Mouse (Mus musculus) kidney, postnatal 10 days (tissue): ENCODE data around the gene Sirt3.

Experiments
- DNase-seq: peaks from one replicate; pipeline ENCODE4 v3.0.0; 2021; ENCODE audit warnings: mixed read lengths

Gene Sirt3

DNA sequence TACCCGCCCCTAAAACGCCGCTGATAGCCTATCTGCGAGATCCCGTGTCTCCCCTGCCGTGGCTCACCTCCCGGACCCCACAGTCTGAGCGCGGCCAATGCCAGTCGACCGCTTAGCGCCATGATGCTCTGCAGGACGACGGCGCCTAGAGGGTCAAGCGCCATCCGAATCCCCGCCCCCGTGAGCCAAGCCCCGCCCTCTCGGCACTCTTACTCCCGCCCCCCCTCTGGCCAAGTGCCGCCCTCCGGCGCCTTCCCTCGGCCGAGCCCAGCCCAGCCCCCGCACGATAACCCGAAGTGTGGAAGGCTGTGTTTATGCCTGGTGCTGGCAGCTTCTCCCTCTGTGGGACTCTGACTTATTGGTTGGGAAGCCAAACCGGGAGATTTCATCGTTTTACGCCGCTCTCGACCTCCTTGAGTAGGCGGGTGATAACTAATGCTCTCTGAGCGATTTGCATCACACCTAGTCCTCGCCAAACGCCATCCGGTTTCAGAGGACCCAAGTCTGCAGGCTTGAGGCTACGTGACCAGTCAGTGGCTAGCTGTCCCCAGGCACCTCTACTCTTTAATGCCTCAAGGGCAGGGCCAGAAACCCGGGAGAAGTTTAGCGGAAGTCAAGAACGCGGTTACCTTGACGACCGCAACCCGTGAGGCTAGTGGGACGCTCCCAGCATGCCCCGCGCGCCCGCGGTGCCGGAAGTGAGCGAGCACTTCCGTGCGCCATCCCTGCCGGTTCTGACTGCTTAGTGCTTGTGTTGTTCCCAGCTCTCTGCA lies at the start of gene Sirt3, which contains the start of gene Psmd13:
Gene Sirt3 (minus strand): TSS at position 614 of the 773 bp plus-strand sequence.
Gene Psmd13 (plus strand): TSS at position 273 of the 773 bp plus-strand sequence.
- peak; percentile 98 for DNase-seq

DNA sequence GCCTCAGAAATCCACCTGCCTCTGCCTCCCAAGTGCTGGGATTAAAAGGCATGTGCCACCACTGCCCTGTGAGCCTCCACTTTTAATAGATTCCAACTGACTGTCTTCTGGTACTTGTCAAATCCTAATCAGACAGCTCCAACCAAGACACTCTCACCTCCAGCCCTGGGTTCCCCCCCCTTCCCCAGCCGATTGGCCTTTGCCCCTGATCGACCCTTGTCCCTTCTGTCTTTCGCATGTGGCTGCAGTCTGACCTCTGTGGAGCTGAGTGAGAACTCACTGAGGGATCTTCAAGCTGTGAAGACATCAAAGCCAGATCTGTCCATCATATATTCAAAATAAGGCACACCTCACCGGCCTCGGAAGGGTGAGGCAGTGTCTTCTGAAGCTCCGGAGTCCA lies 45.1 kb upstream of the Sirt3 start:
- no peak for DNase-seq

DNA sequence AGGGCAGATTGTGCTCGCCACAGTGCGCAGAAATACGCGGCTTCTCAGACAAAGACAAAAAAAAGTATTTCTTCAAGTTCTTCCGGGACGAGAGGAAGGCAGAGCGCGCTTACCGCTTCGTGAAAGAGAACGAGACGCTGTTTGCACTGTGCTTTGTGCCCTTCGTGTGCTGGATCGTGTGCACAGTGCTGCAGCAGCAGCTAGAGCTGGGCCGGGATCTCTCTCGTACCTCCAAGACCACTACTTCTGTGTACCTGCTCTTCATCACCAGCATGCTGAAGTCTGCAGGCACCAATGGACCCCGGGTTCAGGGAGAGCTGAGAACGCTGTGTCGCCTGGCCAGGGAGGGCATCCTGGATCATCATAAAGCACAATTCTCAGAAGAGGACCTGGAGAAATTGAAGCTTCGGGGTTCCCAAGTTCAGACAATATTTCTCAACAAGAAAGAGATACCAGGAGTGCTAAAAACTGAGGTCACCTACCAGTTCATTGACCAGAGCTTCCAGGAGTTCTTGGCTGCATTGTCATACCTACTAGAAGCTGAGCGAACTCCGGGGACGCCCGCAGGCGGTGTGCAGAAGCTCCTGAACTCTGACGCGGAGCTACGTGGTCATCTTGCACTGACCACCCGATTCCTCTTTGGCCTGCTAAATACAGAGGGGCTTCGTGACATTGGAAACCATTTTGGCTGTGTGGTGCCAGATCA lies 41.1 kb upstream of the Sirt3 start:
- no peak for DNase-seq

DNA sequence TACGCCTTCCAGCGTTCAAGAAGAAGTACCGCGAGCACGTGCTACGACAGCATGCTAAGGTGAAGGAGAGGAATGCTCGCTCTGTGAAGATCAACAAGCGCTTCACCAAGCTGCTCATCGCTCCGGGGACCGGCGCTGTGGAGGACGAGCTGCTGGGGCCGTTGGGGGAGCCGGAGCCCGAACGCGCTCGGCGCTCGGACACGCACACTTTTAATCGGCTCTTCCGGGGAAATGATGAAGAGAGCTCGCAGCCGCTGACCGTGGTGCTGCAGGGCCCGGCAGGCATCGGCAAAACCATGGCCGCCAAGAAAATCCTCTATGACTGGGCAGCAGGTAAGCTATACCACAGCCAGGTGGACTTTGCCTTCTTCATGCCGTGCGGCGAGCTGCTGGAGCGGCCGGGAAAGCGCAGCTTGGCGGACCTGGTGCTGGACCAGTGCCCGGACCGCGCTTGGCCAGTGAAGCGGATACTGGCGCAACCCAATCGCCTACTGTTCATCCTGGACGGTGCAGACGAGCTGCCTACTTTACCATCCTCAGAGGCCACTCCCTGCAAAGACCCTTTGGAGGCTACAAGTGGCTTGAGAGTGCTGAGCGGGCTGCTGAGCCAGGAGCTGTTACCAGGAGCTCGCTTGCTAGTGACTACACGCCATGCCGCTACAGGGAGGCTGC lies 40.4 kb upstream of the Sirt3 start:
- DNase-seq, result peak; percentile 87

DNA sequence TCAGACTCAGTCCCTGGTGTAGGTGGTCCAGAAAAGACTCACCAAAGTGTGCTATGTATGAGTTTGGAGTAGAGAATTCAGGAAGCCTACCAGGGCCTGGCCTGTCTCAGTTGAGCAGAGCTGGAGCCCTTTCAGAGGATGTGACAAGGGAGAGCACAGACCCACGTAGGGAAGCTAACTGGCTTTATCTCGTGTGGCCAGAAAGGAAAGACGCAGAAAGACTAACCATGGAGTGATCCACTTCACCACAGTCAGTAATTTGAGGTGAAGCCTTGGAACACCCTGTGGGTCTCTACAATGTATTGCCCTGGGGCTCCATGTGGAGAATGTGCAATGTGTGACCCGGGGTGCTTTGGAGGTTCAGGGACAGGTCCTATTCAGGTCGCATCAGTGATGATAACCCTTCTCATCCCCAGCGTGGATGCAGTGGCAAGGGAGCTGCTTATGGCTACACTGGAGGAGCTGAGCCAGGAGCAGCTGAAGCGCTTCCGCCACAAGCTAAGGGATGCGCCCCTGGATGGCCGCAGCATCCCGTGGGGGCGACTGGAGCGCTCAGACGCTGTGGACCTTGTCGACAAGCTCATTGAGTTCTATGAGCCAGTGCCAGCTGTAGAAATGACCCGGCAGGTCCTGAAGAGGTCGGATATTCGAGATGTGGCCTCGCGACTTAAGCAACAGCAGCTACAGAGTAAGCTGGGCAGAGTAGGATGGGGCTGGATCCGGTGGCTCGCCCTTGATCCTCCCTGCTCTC lies 39.3 kb upstream of the Sirt3 start:
- no peak for DNase-seq

DNA sequence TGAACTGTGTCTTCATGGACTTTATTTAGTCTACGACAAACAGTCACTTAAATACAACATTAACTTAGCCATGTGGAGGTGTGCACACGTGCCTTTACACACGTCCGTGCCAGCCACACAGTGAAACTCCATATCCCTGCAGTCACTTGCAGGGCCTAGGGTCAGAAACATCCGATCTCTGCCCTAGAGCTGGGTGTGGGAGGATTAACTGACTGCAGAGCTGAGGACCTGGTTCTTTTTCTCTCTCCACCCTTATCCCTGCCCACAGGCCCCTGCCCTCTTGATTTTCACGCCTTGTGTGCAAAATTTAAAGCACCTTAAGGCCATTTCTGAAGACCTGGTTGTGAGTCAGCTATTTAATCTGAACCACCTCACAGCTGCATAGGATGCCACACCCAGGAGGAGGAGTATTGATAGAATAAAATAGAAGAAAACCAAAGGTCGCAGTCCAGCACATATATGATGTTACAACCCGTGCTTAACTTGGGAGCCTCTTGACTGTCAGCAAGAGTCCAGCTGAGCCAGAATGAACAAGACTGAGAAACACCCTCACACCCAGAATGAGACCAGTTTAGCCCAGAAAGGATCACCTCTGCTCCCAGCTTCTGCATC lies 38.4 kb upstream of the Sirt3 start, which contains the start of gene Nlrp6:
Gene Nlrp6 (plus strand): TSS at position 485 of the 612 bp plus-strand sequence.
- no peak for DNase-seq

DNA sequence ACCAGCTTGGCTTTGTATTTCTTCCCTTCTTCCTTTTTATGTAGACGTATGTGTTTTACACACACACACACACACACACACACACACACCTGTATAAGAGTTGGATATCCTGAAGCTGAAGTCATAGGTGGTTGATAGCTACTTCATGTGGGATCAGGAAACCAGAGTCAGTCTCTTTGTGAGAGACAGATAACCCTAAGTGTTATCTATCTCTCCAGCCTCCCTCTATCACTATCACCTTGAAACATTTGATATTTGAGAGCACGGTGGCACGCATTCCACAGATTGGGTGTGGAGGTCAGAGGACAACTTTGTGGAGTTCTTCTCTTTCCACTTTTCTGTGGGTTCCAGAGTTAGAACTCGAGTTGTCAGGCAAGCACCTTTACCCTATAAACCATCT lies 37.8 kb upstream of the Sirt3 start:
- no peak for DNase-seq

DNA sequence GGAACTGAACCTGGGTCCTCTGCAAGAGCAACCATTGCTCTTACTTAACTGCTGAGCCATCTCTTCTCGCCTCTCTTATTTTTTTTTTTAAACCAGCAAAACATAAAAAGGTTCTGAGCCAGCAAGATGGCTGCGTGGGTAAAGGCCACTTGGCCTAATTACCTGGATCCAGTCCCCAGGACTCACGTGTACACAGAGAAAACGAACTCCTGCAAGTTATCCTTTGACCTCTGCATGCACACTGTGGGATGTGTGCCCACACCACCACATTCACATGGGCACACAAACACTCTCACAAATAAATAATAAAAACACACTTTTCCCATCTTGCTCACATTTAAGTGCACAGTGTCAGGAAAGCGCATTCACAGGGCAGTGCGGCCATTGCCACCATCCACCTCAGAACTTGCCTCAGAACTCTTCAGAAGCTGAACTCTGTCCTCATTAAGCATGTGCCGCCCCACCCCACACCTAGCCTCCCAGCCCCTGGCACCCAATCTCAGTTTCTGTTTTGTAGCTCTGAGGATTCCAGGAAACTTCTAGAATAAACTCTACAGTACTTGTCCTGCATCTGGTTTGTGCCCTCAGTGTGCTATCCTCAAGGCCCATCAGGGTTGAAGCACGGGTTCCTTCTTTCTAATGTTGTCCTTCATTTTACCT lies 32.1 kb upstream of the Sirt3 start:
- no peak for DNase-seq

DNA sequence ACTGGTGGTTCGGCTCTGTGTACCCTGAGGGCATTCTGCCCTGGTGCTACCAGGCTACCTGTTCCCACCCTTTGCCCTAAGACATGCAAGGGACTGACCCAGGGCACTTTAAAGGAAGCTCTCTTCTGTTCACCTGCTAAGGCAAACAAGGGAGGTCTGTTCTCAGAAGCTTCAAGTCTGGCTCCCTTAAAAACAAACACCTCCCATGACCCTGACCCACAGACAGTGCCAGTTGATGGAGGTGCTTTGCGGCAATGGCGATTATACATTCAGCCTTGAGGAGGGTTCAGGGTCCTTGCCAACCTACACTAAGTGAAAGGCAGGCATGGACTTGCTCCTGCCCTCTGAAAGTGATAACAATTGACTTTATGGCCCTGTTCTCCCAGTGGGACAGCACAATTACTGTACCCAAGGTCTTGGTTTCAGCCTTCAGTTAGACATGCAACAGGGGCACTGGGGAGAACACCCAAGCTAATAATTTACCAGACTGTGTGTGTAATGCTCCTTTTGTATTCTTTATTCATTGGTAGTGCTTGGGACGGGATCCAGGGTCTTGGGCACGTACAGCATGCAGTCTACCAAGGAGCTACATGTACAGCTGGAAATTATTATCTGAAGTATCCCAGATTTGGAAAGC lies 30.9 kb upstream of the Sirt3 start:
- no peak for DNase-seq

DNA sequence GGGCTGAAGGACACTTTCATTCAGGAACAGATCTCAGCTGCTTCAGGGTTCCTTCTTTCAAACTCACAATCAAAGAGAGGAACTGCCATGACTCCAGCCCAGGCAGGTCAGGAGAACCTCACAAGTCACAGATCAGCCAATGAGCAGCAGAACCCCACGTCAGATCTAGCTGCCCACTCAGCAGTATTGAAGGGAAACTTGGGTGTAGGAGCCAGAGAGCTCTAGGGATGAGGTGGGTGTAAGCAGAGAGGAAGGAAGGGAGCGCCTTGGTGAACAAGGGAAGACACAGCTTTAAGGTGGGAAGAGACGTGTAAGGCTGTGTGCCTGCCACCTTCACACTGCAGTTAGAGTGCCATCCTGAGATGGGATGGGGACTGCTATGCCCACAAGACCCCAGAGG lies 30.2 kb upstream of the Sirt3 start:
- DNase-seq, result no peak

DNA sequence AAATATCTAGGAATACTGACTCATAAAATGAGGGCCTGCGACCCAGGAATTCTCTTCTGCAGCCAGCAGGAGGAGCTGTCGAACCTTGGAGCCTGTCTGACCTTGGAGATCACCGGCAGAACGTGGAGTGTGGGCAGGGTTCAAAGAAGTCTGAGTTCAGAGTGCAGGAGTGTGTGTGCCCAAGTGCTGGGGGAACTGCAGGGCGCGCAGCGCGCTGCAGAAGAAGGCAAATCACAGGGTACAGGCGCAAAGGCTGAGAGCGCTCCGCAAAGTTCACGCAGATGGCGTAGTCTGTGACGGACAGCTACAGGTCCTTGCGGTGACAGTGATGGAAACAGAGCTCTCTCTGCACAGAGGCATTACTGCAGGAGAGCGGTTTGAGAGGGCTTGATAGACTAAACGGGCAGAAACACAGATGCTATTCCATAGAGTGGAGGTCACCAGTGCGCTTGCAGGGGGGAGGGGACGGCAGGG lies 26.6 kb upstream of the Sirt3 start:
- peak; percentile 91 for DNase-seq

DNA sequence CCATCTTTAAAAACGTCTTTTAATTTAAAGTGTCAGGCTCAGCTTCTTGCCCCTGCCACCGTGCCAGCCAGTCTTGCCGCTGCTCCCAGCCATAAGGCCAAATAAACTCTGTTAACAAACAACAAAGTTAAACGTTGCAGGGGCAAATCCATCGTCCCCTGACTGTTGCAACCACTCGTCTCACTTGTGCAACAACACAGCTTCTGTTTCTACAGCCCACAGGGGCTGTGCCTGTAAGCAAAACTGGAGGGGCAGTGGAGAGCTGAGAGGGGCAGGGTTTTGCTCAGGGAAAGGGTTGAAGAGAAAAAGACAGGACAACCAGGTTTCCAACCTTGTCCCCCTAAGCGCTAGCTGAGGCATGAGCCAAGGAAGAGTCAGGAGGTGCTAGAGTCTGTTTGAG lies 26.1 kb upstream of the Sirt3 start:
- DNase-seq, result no peak

DNA sequence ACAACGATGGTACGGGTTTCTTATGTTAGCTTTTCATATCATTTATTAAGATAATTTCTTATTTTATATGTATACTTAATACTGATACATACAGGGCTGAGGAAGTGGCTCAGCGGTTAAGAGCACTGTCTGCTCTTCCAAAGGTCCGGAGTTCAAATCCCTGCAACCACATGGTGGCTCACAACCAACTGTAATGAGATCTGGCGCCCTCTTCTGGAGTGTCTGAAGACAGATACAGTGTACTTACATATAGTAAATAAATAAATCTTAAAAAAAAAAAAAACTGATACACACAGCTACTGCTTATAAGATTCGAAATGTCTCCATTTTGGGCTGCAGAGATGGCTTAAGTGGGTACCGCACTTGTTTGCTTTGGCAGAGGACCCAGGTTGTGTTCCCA lies 25.6 kb upstream of the Sirt3 start:
- no peak for DNase-seq

DNA sequence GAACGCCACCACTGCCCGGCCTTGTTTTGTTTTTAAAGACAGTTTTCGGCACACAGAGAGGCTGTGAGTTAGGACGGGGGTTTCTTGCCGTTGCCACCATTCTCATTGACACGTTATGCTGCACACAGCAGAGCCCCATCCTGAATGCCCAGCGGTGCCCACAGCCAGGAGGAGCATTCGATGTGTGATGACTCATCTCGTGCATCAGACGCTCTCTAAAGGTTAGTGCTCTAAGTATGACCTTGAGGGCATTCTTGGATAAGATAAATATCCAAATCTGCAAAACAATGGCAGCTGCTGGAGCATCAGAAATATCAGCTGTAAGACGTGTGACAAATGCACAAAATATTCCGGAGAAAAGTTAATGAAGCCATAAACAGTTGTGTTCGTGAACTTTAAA lies 25.0 kb upstream of the Sirt3 start:
- no peak for DNase-seq

DNA sequence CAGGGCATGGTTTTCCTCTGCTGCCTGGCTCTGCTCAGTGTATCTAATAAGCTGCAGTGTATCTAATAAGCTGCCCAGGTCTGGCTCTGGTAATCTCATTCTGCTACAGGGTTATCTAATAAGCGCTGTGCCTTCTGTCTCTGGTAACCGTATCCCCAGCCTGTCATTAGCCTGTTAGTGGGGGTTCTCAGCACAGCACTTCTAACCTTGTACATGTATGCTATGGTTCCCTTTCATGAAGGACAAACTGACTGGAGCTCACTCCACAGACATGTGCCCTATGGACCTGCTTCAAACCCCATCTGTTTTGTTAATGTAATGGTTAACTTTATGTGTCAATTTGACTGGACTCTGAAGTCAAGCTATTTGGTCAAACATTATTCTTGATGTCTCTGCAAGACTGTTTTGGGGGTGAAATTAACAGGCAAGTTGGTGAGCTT lies 23.6 kb upstream of the Sirt3 start:
- DNase-seq, result no peak

DNA sequence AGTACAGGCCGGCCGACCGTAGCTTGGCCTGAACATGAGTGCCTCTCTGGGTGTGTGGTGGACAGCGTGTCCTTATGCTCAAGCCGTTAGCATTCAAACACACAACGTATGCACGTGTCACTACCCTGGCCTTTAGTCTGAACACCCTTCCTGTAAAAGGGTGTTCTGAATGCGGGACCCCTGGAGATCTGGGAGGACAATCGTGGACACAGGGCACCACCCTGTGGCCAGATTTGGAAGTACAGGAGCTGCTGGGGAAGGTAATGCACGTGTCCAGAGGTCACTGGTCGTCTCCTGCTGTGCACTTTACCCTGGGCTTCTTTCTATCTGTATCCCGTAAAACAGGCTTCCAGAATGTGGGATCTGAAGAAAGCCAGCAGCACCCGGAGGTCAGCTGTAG lies 21.1 kb upstream of the Sirt3 start:
- DNase-seq, result peak; percentile 90

DNA sequence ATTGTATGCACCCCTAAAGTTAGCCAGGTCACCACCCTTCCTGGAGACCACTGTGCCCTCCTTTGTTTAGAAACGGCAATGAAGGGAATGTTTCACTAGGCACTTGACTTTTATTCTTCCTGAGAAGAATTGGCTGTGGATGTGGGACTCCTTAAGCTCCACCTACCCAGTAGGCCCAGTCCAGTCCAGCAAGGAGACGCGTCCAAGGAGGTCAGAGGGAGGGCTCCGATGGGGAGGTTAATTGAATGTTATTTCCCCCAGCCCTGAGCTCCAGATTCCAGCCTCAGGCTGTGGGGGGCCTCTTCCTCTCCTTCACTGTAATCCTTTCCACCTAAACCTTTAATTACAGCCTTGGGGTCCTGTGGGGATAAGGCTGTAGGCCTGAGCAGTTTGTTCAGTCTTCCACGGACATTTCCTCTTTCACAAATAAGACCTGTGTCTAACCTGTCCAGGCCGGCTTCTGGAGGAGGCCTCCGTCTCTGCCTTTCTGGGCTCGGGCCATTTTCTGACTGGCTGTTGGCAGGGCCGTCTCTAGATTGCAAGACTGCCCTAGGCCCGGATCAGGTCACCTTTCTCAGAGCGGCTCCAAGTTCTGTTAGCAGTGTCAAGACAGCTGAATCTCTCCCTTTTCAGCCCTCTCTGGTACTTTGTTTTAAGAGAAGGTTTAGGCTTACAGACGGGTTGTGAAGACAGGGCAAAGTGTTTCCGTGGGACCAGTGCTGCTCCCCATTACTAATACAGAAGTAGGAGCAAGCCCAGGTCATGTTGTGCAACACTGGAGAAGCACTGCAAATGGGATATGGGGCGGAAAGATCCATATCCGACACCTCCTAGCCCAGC lies 20.1 kb upstream of the Sirt3 start:
- no peak for DNase-seq

DNA sequence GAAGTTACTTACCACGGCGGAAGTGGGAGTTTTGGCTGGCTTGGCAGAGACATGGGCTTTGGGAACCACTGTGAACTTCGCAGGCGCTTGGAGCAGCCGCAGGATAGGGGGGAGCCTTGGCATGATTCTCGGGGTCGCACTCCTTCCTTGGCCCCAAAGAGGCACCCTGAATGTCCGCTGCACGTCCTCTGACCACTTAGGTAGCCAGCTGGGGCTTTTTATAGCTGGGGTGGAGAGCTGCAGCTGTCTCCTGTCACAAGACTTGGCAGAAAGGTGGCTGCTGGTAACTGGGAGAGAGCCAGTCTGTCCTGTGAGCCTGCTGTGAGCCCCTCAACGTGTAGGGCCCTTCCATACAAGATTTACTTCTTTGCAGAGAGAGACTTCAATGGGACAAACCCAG lies 18.1 kb upstream of the Sirt3 start, which contains the start of gene Cox8b:
Gene Cox8b (minus strand): TSS at position 227 of the 400 bp plus-strand sequence.
- DNase-seq, result no peak

DNA sequence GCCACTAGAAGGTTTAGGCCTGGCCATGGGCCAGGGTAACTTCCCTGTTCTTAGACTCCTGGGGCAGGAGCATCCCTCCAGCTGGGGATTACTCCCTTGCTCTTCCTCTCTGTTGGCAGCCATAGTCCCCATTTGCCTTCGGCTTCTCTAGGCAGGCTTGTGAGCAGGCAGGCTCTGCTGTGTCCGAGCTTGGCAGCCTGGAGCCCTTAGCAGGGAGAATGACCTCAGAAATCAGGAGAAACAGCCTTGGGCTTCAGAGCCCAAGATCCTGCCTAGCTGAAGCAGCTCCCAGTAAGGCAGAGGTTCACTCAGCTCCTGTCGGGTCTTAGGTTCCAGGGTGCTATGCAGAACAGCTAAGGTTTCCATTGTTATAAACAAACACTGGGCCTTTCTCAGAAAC lies 17.0 kb upstream of the Sirt3 start:
- DNase-seq, result no peak

DNA sequence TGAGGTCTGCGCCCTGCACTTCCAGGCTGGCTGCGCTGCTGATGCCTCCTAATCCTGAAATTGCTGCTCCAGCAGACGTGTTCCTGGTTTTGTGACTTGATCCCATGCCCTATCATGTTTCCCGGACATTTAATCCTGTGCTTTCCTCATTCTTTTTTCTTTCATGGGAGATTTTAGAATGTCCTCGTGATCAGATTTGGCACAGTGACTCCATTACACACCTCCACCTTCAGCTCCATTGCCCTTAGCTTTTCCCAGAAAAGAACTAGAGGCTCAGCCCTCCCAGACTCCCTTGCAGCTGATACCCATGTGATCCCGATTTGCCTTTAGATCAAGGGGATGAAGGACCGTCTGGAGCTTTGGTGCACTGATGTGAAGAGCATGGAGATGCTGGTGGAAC lies 15.8 kb upstream of the Sirt3 start:
- DNase-seq, result no peak
